ENCODE assay signal across 33 mouse cellular contexts in the genomic region with DNA sequence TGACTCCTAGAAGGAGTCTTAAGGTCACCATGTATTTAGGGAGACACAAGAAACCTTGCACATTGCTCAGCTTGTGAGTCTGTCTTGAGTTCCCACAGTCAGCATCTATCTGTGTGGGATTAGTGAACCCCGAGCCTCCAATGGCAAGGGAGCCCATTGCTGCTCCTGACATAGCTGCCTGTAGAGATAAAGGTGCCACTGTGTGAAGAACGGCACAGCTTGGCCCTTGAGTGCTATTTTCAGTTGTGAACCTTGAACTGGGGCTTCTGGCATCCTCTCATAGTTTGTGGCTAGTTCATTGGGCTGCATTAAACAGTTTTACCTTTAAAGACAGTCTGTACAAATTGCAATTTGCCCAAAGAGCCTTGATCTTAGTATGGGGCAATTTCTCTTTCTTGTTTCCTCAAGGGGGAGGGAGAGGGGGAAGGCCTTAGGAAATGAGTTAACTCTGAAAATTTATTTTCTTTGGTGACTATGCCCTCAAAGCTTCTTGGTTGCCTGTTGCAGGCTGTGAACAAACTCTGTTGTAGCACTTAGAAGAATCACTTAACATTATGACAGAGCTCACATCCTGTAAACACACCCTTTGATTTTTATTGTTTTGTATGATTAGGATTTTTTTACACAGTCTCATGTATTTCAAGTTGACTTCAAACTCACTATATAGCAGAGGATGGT. TPM values are rescaled to one million over a fixed set of nuclear protein-coding genes. Genes with fewer than 3 reads are reported as not detected.
DNase-seq lines count a peak whose midpoint lies in the region; ATAC-seq lines count a peak whose summit lies in the region.
"Had no signal": no experiment of that assay in that cellular context is flagged by ENCODE, and none has a peak within 500 bp of the region (broad histone marks: within the 10 kb centered on the region; RNA-seq: fewer than 3 reads in every experiment).

No protein-coding gene starts in this region.

- peak overlapping the region; percentile 72 for H3K27ac ChIP-seq in brown adipose tissue, adult 24 weeks (replicated peaks; ENCODE audit: low read depth, low read length)
- H3K27ac ChIP-seq in midbrain, embryonic 10.5 days (replicated peaks) = no peak overlapping the region
- H3K27ac ChIP-seq: embryonic facial prominence, embryonic 10.5 days; forebrain, embryonic 10.5 days; hindbrain, embryonic 10.5 days; hindbrain, postnatal 0 days; left cerebral cortex, adult 2 months; limb, embryonic 12.5 days; liver, embryonic 12.5 days; midbrain, embryonic 15.5 days had no signal

- H3K27me3 ChIP-seq in midbrain, embryonic 10.5 days (ENCODE audit: low read depth, poor library complexity, severe bottlenecking) = no peaks in the 10 kb centered on the region
- H3K27me3 ChIP-seq: heart, embryonic 12.5 days; limb, embryonic 12.5 days; liver, embryonic 12.5 days; midbrain, embryonic 15.5 days had no signal

- H3K4me3 ChIP-seq in brown adipose tissue, adult 24 weeks (ENCODE audit: insufficient read depth, low read depth, low read length) = no peak overlapping the region
- H3K4me3 ChIP-seq in midbrain, embryonic 10.5 days = no peak overlapping the region
- H3K4me3 ChIP-seq: embryonic facial prominence, embryonic 10.5 days; forebrain, embryonic 10.5 days; heart, embryonic 12.5 days; hindbrain, embryonic 10.5 days; left cerebral cortex, adult 2 months; limb, embryonic 12.5 days; liver, embryonic 12.5 days; megakaryocyte, embryonic 14.5 days; midbrain, embryonic 15.5 days; myocyte had no signal

- no peaks in the 10 kb centered on the region for H3K36me3 ChIP-seq in midbrain, embryonic 10.5 days
- H3K36me3 ChIP-seq: embryonic facial prominence, embryonic 10.5 days; forebrain, embryonic 10.5 days; heart, embryonic 12.5 days; hindbrain, embryonic 10.5 days; limb, embryonic 12.5 days; liver, embryonic 12.5 days; midbrain, embryonic 15.5 days had no signal

- WGBS in midbrain, embryonic 10.5 days = 83% methylated on average over 2 of the region's 2 CpGs

- peak; percentile 66 for ATAC-seq in megakaryocyte-erythroid progenitor cell, adult 5-6 weeks (replicated peaks; ENCODE audit: low FRiP score, low TSS enrichment, poor library complexity, severe bottlenecking)
- ATAC-seq: forebrain, embryonic 16.5 days; hindbrain, postnatal 0 days; liver, embryonic 12.5 days; midbrain, embryonic 15.5 days had no signal

- peak; percentile 58 for DNase-seq in CD4-positive helper T cell, adult 2 months (ENCODE audit: low read depth, low spot score)
- DNase-seq in CD4-positive, CD25-positive, alpha-beta regulatory T cell, adult 2 months (ENCODE audit: low read depth, low spot score) = peak; percentile 59
- DNase-seq in right cerebral cortex, postnatal 10 days (ENCODE audit: low spot score in 2 of 2) = no peak
- no peak for DNase-seq in midbrain, embryonic 10.5 days (ENCODE audit: low spot score)
- no peak for DNase-seq in frontal cortex, adult 2 months (ENCODE audit: extremely low spot score in 1 of 2, low spot score in 1 of 2)
- DNase-seq: adrenal gland, postnatal 14 days; cerebellum, adult 11 months; cerebellum, adult 9-11 months; gastrocnemius, postnatal 14 days; heart, adult 18-20 months; heart, postnatal 10 days; kidney, adult 18-20 months; kidney, postnatal 4 days; layer of hippocampus, adult 9-11 months; lung, adult 2 months; lung, postnatal 14 days; right cerebral cortex, adult 18-20 months had no signal

- H3K4me1 ChIP-seq in brown adipose tissue, adult 24 weeks (ENCODE audit: control insufficient read depth, insufficient read depth, insufficient read length, low read length) = peaks cover 11% of the 10 kb centered on the region; the same call in 1 of the 2 replicates
- no peaks in the 10 kb centered on the region for H3K4me1 ChIP-seq in midbrain, embryonic 10.5 days
- H3K4me1 ChIP-seq: forebrain, embryonic 10.5 days; limb, embryonic 12.5 days; midbrain, embryonic 15.5 days had no signal

- H3K9me3 ChIP-seq in midbrain, embryonic 10.5 days (replicated peaks) = no peaks in the 10 kb centered on the region
- H3K9me3 ChIP-seq: embryonic facial prominence, embryonic 10.5 days; forebrain, embryonic 10.5 days; heart, embryonic 12.5 days; hindbrain, embryonic 10.5 days; limb, embryonic 12.5 days; liver, embryonic 12.5 days; megakaryocyte, embryonic 14.5 days; midbrain, embryonic 15.5 days had no signal

RNA-seq across cellular contexts. Expression of a gene that starts 30.8 kb away (rescaled TPM):
- not detected in 2 replicates for polyA plus RNA-seq in brown adipose tissue, adult 24 weeks (2012; ENCODE audit: insufficient read depth, insufficient read length, missing spikeins)
- total RNA-seq in megakaryocyte-erythroid progenitor cell, adult 5-6 weeks (2014; fragmentation: Nextera tagmentation) = 8.0 and 9.4 TPM in 2 replicates
- total RNA-seq in megakaryocyte-erythroid progenitor cell, adult 5-6 weeks (2017) = 4.0 and 4.7 TPM in 2 replicates
- polyA plus RNA-seq in midbrain, embryonic 10.5 days (2016; fragmentation: Nextera tagmentation; extraction: Ambion mirVana) = not detected in 2 replicates
- 6.2 and 7.0 TPM in 2 replicates for polyA plus RNA-seq in frontal cortex, adult 2 months (2012; rRNA removed)
- polyA plus RNA-seq: C2C12; embryonic facial prominence, embryonic 10.5 days; forebrain, embryonic 16.5 days; heart, embryonic 12.5 days; hindbrain, embryonic 10.5 days; hindbrain, postnatal 0 days; limb, embryonic 12.5 days; midbrain, embryonic 15.5 days; myocyte; neural tube, embryonic 14.5 days had no signal

Comparison
In these comparisons a context has a peak if more than half of its experiments do, and no peak if none do; other contexts are left out.
1. DNase-seq: peak in CD4-positive helper T cell, adult 2 months (single experiment) and CD4-positive, CD25-positive, alpha-beta regulatory T cell, adult 2 months (single experiment); none in right cerebral cortex, postnatal 10 days (0 of 2), midbrain, embryonic 10.5 days (single experiment) and frontal cortex, adult 2 months (0 of 2).